Comparison of ENCODE assay signal across 9 mouse cellular contexts in genomic region chr12:103367620-103368325, GRCm38 (mm10). TPM values are rescaled to one million over a fixed set of nuclear protein-coding genes. Genes with fewer than 3 reads are reported as not detected.
DNase-seq lines count a peak whose midpoint lies in the region; ATAC-seq and TF ChIP-seq lines count a peak whose summit lies in the region.
"Had no signal": no experiment of that assay in that cellular context is flagged by ENCODE, and none has a peak within 500 bp of the region (broad histone marks: within the 10 kb centered on the region; RNA-seq: fewer than 3 reads in every experiment).

No protein-coding gene starts in this region.

- 17% methylated on average over 18 of the region's 18 CpGs for WGBS in embryonic facial prominence, embryonic 11.5 days
- WGBS in heart, adult 2 months: 12% methylated on average over 18 of the region's 18 CpGs
- WGBS in midbrain, postnatal 0 days: 20% methylated on average over 18 of the region's 18 CpGs
- 13% methylated on average over 18 of the region's 18 CpGs for WGBS in stomach, embryonic 16.5 days

- no peak for TF ChIP-seq POLR2A in heart, adult 2 months (IDR thresholded peaks at IDR 0.05; ENCODE audit: insufficient read depth, low read depth, low read length)

- no peak overlapping the region for H3K4me3 ChIP-seq in embryonic facial prominence, embryonic 11.5 days (ENCODE audit: low read depth, low read length)
- no peak overlapping the region for H3K4me3 ChIP-seq in heart, adult 2 months
- no peak overlapping the region for H3K4me3 ChIP-seq in midbrain, postnatal 0 days (ENCODE audit: low read depth, low read length)
- H3K4me3 ChIP-seq in stomach, embryonic 16.5 days (replicated peaks; ENCODE audit: low read length): no peak overlapping the region

- intact Hi-C loops in heart, adult 2 months (cut with DNase I): loop anchor here (1.0 to 5.0 kb wide), 3 partner anchors 15 to 225 kb away; no protein-coding TSS in a partner anchor

- no peaks in the 10 kb centered on the region for H3K79me2 ChIP-seq in heart, adult 2 months (replicated peaks; ENCODE audit: control insufficient read depth, insufficient read depth, low read length)

- DNase-seq in 3T3-L1 (ENCODE audit: low read depth, low spot score): peak; percentile 53
- peak; percentile 17 for DNase-seq in adipocyte (ENCODE audit: low spot score)
- DNase-seq in embryonic facial prominence, embryonic 11.5 days (ENCODE audit: low spot score): peak; percentile 88
- peak; percentile 74 to 80 for DNase-seq in heart, adult 2 months
- peak; percentile 29 for DNase-seq in kidney, adult 11 months
- DNase-seq in liver: peak; percentile 76
- peak; percentile 82 for DNase-seq in midbrain, postnatal 0 days (ENCODE audit: low spot score)

- no peaks in the 10 kb centered on the region for H3K27me3 ChIP-seq in embryonic facial prominence, embryonic 11.5 days (ENCODE audit: control insufficient read depth, insufficient read depth, low read length)
- no peaks in the 10 kb centered on the region for H3K27me3 ChIP-seq in heart, adult 2 months (ENCODE audit: control insufficient read depth, insufficient read depth, low read length)
- H3K27me3 ChIP-seq in midbrain, postnatal 0 days (ENCODE audit: insufficient read depth, low read length): no peaks in the 10 kb centered on the region
- no peaks in the 10 kb centered on the region for H3K27me3 ChIP-seq in stomach, embryonic 16.5 days (ENCODE audit: control insufficient read depth, insufficient read depth, low read length)

- H3K9me3 ChIP-seq in embryonic facial prominence, embryonic 11.5 days (replicated peaks; ENCODE audit: control insufficient read depth, low read length): no peaks in the 10 kb centered on the region
- no peaks in the 10 kb centered on the region for H3K9me3 ChIP-seq in midbrain, postnatal 0 days (ENCODE audit: low read length)
- H3K9me3 ChIP-seq in stomach, embryonic 16.5 days (replicated peaks; ENCODE audit: control insufficient read depth, low read length): no peaks in the 10 kb centered on the region

- H3K4me1 ChIP-seq in embryonic facial prominence, embryonic 11.5 days (ENCODE audit: control insufficient read depth, insufficient read depth, low read length): no peaks in the 10 kb centered on the region
- peaks cover 3% of the 10 kb centered on the region; the same call in 1 of the 2 replicates for H3K4me1 ChIP-seq in heart, adult 2 months (ENCODE audit: control insufficient read depth, insufficient read depth, low read length)
- no peaks in the 10 kb centered on the region for H3K4me1 ChIP-seq in midbrain, postnatal 0 days (ENCODE audit: insufficient read depth, low read length)
- H3K4me1 ChIP-seq in stomach, embryonic 16.5 days (ENCODE audit: control insufficient read depth, insufficient read depth, low read length): no peaks in the 10 kb centered on the region

- TF ChIP-seq CTCF in heart, adult 2 months (IDR thresholded peaks at IDR 0.05): peak; percentile 97
- TF ChIP-seq CTCF in midbrain, postnatal 0 days (IDR thresholded peaks at IDR 0.05): peak; percentile 90

- no peak overlapping the region for H3K27ac ChIP-seq in embryonic facial prominence, embryonic 11.5 days (replicated peaks; ENCODE audit: low read depth, low read length)
- H3K27ac ChIP-seq in heart, adult 2 months: peak overlapping the region; percentile 67
- no peak overlapping the region for H3K27ac ChIP-seq in midbrain, postnatal 0 days (ENCODE audit: low read depth, low read length)
- H3K27ac ChIP-seq in stomach, embryonic 16.5 days (ENCODE audit: low read length): no peak overlapping the region

- peak overlapping the region; percentile 7; the same call in 1 of the 2 replicates for H3K4me2 ChIP-seq in embryonic facial prominence, embryonic 11.5 days (ENCODE audit: low read depth, low read length)
- H3K4me2 ChIP-seq in midbrain, postnatal 0 days (ENCODE audit: low read depth, low read length, poor library complexity, severe bottlenecking): 0 out of 2 replicates have a peak overlapping the region, but pooled peaks have one; percentile 20
- peak overlapping the region; percentile 40 for H3K4me2 ChIP-seq in stomach, embryonic 16.5 days (ENCODE audit: low read depth, low read length)

- peak; percentile 47; the same call in 1 of the 2 replicates for TF ChIP-seq EP300 in heart, adult 2 months (IDR thresholded peaks at IDR 0.05; ENCODE audit: insufficient read depth, low read depth, low read length)

- no peaks in the 10 kb centered on the region for H3K36me3 ChIP-seq in embryonic facial prominence, embryonic 11.5 days (replicated peaks; ENCODE audit: control insufficient read depth, insufficient read depth, low read depth, low read length)
- H3K36me3 ChIP-seq in heart, adult 2 months (ENCODE audit: control insufficient read depth, insufficient read depth, low read length): no peaks in the 10 kb centered on the region
- no peaks in the 10 kb centered on the region for H3K36me3 ChIP-seq in midbrain, postnatal 0 days (ENCODE audit: insufficient read depth, low read length)
- no peaks in the 10 kb centered on the region for H3K36me3 ChIP-seq in stomach, embryonic 16.5 days (ENCODE audit: control insufficient read depth, insufficient read depth, low read length)

- peak overlapping the region; percentile 44; the same call in 1 of the 2 replicates for H3K9ac ChIP-seq in embryonic facial prominence, embryonic 11.5 days (replicated peaks; ENCODE audit: low read length)
- no peak overlapping the region for H3K9ac ChIP-seq in heart, adult 2 months (ENCODE audit: low read depth, low read length)
- no peak overlapping the region for H3K9ac ChIP-seq in midbrain, postnatal 0 days (replicated peaks; ENCODE audit: low read length, poor library complexity, severe bottlenecking)
- H3K9ac ChIP-seq in stomach, embryonic 16.5 days (ENCODE audit: low read length): peak overlapping the region; percentile 54; the same call in 1 of the 2 replicates

- ATAC-seq in embryonic facial prominence, embryonic 11.5 days (replicated peaks; ENCODE audit: insufficient number of reproducible peaks, low FRiP score, low TSS enrichment, low read depth): peak; percentile 45
- peak; percentile 81 for ATAC-seq in midbrain, postnatal 0 days (ENCODE audit: low FRiP score)
- peak; percentile 54 for ATAC-seq in stomach, embryonic 16.5 days (ENCODE audit: insufficient read depth, low FRiP score)

RNA-seq across cellular contexts. Expression of gene Asb2, which starts 12.0 kb away (rescaled TPM):
- 0.92 and 1.2 TPM in 2 replicates for polyA plus RNA-seq in embryonic facial prominence, embryonic 11.5 days (2014; fragmentation: Nextera tagmentation; extraction: Ambion mirVana)
- total RNA-seq in heart, adult 2 months (2021): 100 to 1,000 TPM; 419 to 533 TPM
- polyA plus RNA-seq in heart, adult 2 months (2012; rRNA removed): 505 and 541 TPM in 2 replicates
- total RNA-seq in midbrain, postnatal 0 days (2014; rRNA removed): 0.93 and 4.4 TPM in 2 replicates
- 1.5 and 1.9 TPM in 2 replicates for polyA plus RNA-seq in midbrain, postnatal 0 days (2015; fragmentation: Nextera tagmentation; extraction: Ambion mirVana)
- 26.3 and 27.7 TPM in 2 replicates for polyA plus RNA-seq in stomach, embryonic 16.5 days (2015; fragmentation: Nextera tagmentation; extraction: Ambion mirVana)

RNA-seq across cellular contexts. Expression of gene Otub2, which starts 20.7 kb away (rescaled TPM):
- polyA plus RNA-seq in embryonic facial prominence, embryonic 11.5 days (2014; fragmentation: Nextera tagmentation; extraction: Ambion mirVana): 12.2 and 12.5 TPM in 2 replicates
- 1 to 10 TPM; 3.1 to 3.2 TPM for total RNA-seq in heart, adult 2 months (2021)
- polyA plus RNA-seq in heart, adult 2 months (2012; rRNA removed): 4.1 and 6.4 TPM in 2 replicates
- total RNA-seq in midbrain, postnatal 0 days (2014; rRNA removed): 27.2 and 29.6 TPM in 2 replicates
- polyA plus RNA-seq in midbrain, postnatal 0 days (2015; fragmentation: Nextera tagmentation; extraction: Ambion mirVana): 20.6 and 21.0 TPM in 2 replicates
- 10.6 and 12.2 TPM in 2 replicates for polyA plus RNA-seq in stomach, embryonic 16.5 days (2015; fragmentation: Nextera tagmentation; extraction: Ambion mirVana)

RNA-seq across cellular contexts. Expression of gene 9330161L09Rik, which starts 39.8 kb away (rescaled TPM):
- 0.42 and 0.43 TPM in 2 replicates for polyA plus RNA-seq in embryonic facial prominence, embryonic 11.5 days (2014; fragmentation: Nextera tagmentation; extraction: Ambion mirVana)
- 1 to 10 TPM; 1.4 to 1.6 TPM for total RNA-seq in heart, adult 2 months (2021)
- 0.61 and 1.00 TPM in 2 replicates for polyA plus RNA-seq in heart, adult 2 months (2012; rRNA removed)
- 9.6 and 9.7 TPM in 2 replicates for total RNA-seq in midbrain, postnatal 0 days (2014; rRNA removed)
- polyA plus RNA-seq in midbrain, postnatal 0 days (2015; fragmentation: Nextera tagmentation; extraction: Ambion mirVana): 1.1 and 1.5 TPM in 2 replicates
- polyA plus RNA-seq in stomach, embryonic 16.5 days (2015; fragmentation: Nextera tagmentation; extraction: Ambion mirVana): 0.18 and 0.39 TPM in 2 replicates

RNA-seq across cellular contexts. Expression of gene Fam181a, which starts 57.0 kb away (rescaled TPM):
- 4.5 and 5.1 TPM in 2 replicates for polyA plus RNA-seq in embryonic facial prominence, embryonic 11.5 days (2014; fragmentation: Nextera tagmentation; extraction: Ambion mirVana)
- total RNA-seq in heart, adult 2 months (2021): not detected
- polyA plus RNA-seq in heart, adult 2 months (2012; rRNA removed): not detected in 2 replicates
- total RNA-seq in midbrain, postnatal 0 days (2014; rRNA removed): 11.2 and 14.9 TPM in 2 replicates
- 8.9 and 11.2 TPM in 2 replicates for polyA plus RNA-seq in midbrain, postnatal 0 days (2015; fragmentation: Nextera tagmentation; extraction: Ambion mirVana)
- polyA plus RNA-seq in stomach, embryonic 16.5 days (2015; fragmentation: Nextera tagmentation; extraction: Ambion mirVana): not detected in 2 replicates
- total RNA-seq: adrenal gland, postnatal 4 days had no signal

RNA-seq across cellular contexts. Expression of gene Ddx24, which starts 57.9 kb away (rescaled TPM):
- polyA plus RNA-seq in embryonic facial prominence, embryonic 11.5 days (2014; fragmentation: Nextera tagmentation; extraction: Ambion mirVana): 114 TPM in 2 replicates
- total RNA-seq in heart, adult 2 months (2021): 10 to 100 TPM; 85.3 to 89.3 TPM
- polyA plus RNA-seq in heart, adult 2 months (2012; rRNA removed): 30.2 and 46.0 TPM in 2 replicates
- 140 and 153 TPM in 2 replicates for total RNA-seq in midbrain, postnatal 0 days (2014; rRNA removed)
- 209 and 245 TPM in 2 replicates for polyA plus RNA-seq in midbrain, postnatal 0 days (2015; fragmentation: Nextera tagmentation; extraction: Ambion mirVana)
- polyA plus RNA-seq in stomach, embryonic 16.5 days (2015; fragmentation: Nextera tagmentation; extraction: Ambion mirVana): 79.8 and 85.7 TPM in 2 replicates

Comparison
In these comparisons a context has a peak if more than half of its experiments do, and no peak if none do; other contexts are left out.
1. DNase-seq: peak in every context shown above with its lines; median percentile 88 in embryonic facial prominence, embryonic 11.5 days; 82 in midbrain, postnatal 0 days; 77 in heart, adult 2 months; 76 in liver; 53 in 3T3-L1; 29 in kidney, adult 11 months; 17 in adipocyte.
2. H3K9ac ChIP-seq: peak in embryonic facial prominence, embryonic 11.5 days (single experiment) and stomach, embryonic 16.5 days (single experiment); none in heart, adult 2 months (single experiment) and midbrain, postnatal 0 days (single experiment).
3. RNA of gene Asb2, which starts 12.0 kb away (polyA plus RNA-seq): 505 to 541 TPM in heart, adult 2 months; 26.3 to 27.7 TPM in stomach, embryonic 16.5 days, 1.5 to 1.9 TPM in midbrain, postnatal 0 days and 0.92 to 1.2 TPM in embryonic facial prominence, embryonic 11.5 days; every median in the first group is over 10 times any median in the second.
4. Peak in every context shown above with its lines, with median percentiles within 50 percentile points of each other: ATAC-seq and H3K4me2 ChIP-seq.